Comparison of ENCODE assay signal across 16 mouse cellular contexts in the genomic region with DNA sequence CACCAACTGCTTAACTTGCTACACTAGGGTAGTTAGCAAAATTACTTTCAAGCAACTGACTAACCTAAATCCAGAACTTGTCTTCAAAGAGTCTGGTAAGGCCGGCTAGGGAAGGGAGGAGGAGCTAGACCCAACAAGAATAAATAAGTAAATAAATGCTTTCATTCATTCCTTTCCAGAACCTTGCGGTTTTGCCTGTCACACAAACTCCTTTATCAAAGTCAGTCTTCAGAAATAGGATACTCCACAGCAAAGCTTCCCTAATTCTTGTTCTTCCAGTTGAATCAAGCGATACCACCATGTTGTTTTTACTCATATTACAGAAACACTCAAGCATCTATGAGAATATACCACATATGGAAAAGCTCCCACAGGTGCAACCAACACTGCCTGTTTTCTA. TPM values are rescaled to one million over a fixed set of nuclear protein-coding genes. Genes with fewer than 3 reads are reported as not detected.
DNase-seq lines count a peak whose midpoint lies in the region; ATAC-seq and TF ChIP-seq lines count a peak whose summit lies in the region.
"Had no signal": no experiment of that assay in that cellular context is flagged by ENCODE, and none has a peak within 500 bp of the region (broad histone marks: within the 10 kb centered on the region; RNA-seq: fewer than 3 reads in every experiment).

No protein-coding gene starts in this region.

- H3K4me3 ChIP-seq in heart, embryonic 13.5 days: no peak overlapping the region
- no peak overlapping the region for H3K4me3 ChIP-seq in lung, embryonic 14.5 days (ENCODE audit: low read depth, low read length)
- no peak overlapping the region for H3K4me3 ChIP-seq in forebrain, embryonic 13.5 days
- no peak overlapping the region for H3K4me3 ChIP-seq in myocyte
- H3K4me3 ChIP-seq: liver, embryonic 15.5 days had no signal

- no peak for TF ChIP-seq CTCF in lung, embryonic 14.5 days (IDR thresholded peaks at IDR 0.05; ENCODE audit: low read depth)

- H3K4me1 ChIP-seq in heart, embryonic 13.5 days: peaks cover 46% of the 10 kb centered on the region
- peaks cover 15% of the 10 kb centered on the region; the same call in 1 of the 2 replicates for H3K4me1 ChIP-seq in lung, embryonic 14.5 days (ENCODE audit: insufficient read depth)
- H3K4me1 ChIP-seq in forebrain, embryonic 13.5 days: peaks cover 39% of the 10 kb centered on the region

- 72% methylated on average over 3 of the region's 3 CpGs for WGBS in heart, embryonic 13.5 days
- WGBS in lung, embryonic 14.5 days: 65% methylated on average over 3 of the region's 3 CpGs
- 83% methylated on average over 3 of the region's 3 CpGs for WGBS in forebrain, embryonic 13.5 days

- no peaks in the 10 kb centered on the region for H3K27me3 ChIP-seq in heart, embryonic 13.5 days (replicated peaks)
- H3K27me3 ChIP-seq in lung, embryonic 14.5 days (ENCODE audit: insufficient read depth, low read length): no peaks in the 10 kb centered on the region
- H3K27me3 ChIP-seq in forebrain, embryonic 13.5 days: peaks cover 9% of the 10 kb centered on the region
- no peaks in the 10 kb centered on the region for H3K27me3 ChIP-seq in myocyte (ENCODE audit: control insufficient read depth, insufficient read depth, insufficient read length)

- H3K9ac ChIP-seq in heart, embryonic 13.5 days: no peak overlapping the region
- H3K9ac ChIP-seq in lung, embryonic 14.5 days: no peak overlapping the region
- no peak overlapping the region for H3K9ac ChIP-seq in forebrain, embryonic 13.5 days
- H3K9ac ChIP-seq: liver, embryonic 15.5 days had no signal

- TF ChIP-seq POLR2A in myocyte (IDR thresholded peaks at IDR 0.05; ENCODE audit: insufficient read length, low read depth): no peak

- peaks cover 73% of the 10 kb centered on the region for H3K79me2 ChIP-seq in myocyte (ENCODE audit: control insufficient read depth, insufficient read depth)

- no peak for DNase-seq in heart, postnatal 10 days
- DNase-seq in lung, embryonic 14.5 days: no peak
- no peak for DNase-seq in lung, postnatal 25 days (ENCODE audit: low spot score)
- DNase-seq: cerebellum, adult 9-10 months; gastrocnemius, postnatal 25 days; kidney, adult 18-20 months; right cerebral cortex, adult 18-20 months had no signal

- H3ac ChIP-seq in myocyte (ENCODE audit: control insufficient read depth, insufficient read length): no peak overlapping the region

- no peaks in the 10 kb centered on the region for H3K9me3 ChIP-seq in heart, embryonic 13.5 days
- H3K9me3 ChIP-seq in lung, embryonic 14.5 days (ENCODE audit: low read depth, low read length): no peaks in the 10 kb centered on the region
- H3K9me3 ChIP-seq in forebrain, embryonic 13.5 days (replicated peaks): no peaks in the 10 kb centered on the region
- H3K9me3 ChIP-seq: liver, embryonic 15.5 days had no signal

- no peak overlapping the region for H3K27ac ChIP-seq in heart, embryonic 13.5 days (replicated peaks)
- H3K27ac ChIP-seq in lung, embryonic 14.5 days (ENCODE audit: low read depth): no peak overlapping the region
- no peak overlapping the region for H3K27ac ChIP-seq in forebrain, embryonic 13.5 days
- H3K27ac ChIP-seq: liver, embryonic 15.5 days had no signal

- H3K4me2 ChIP-seq in heart, embryonic 13.5 days: peak overlapping the region; percentile 92; the same call in 1 of the 2 replicates
- peak overlapping the region; percentile 89; the same call in 1 of the 2 replicates for H3K4me2 ChIP-seq in lung, embryonic 14.5 days
- peak overlapping the region; percentile 81 for H3K4me2 ChIP-seq in forebrain, embryonic 13.5 days
- H3K4me2 ChIP-seq in myocyte (ENCODE audit: low read depth): peak overlapping the region; percentile 89
- H3K4me2 ChIP-seq: liver, embryonic 15.5 days had no signal

- intact Hi-C loops in heart, postnatal 10 days (cut with DNase I): loop anchor here (5.0 kb wide), 1 partner anchor 37 kb away; no protein-coding TSS in a partner anchor

- no peaks in the 10 kb centered on the region for H3K36me3 ChIP-seq in heart, embryonic 13.5 days
- H3K36me3 ChIP-seq in lung, embryonic 14.5 days (ENCODE audit: insufficient read depth): no peaks in the 10 kb centered on the region
- no peaks in the 10 kb centered on the region for H3K36me3 ChIP-seq in forebrain, embryonic 13.5 days (ENCODE audit: poor library complexity, severe bottlenecking)
- no peaks in the 10 kb centered on the region for H3K36me3 ChIP-seq in myocyte (ENCODE audit: control insufficient read depth, insufficient read depth)
- H3K36me3 ChIP-seq: liver, embryonic 15.5 days had no signal

- ATAC-seq in heart, embryonic 13.5 days (ENCODE audit: extremely low read depth, insufficient number of reproducible peaks, low FRiP score, low TSS enrichment): no peak
- no peak for ATAC-seq in lung, embryonic 14.5 days (ENCODE audit: insufficient read depth)
- ATAC-seq in forebrain, embryonic 13.5 days: no peak
- ATAC-seq in CD4-positive, CD25-positive, alpha-beta regulatory T cell, adult 4 months: no peak
- ATAC-seq in frontal cortex, adult (ENCODE audit: low TSS enrichment): no peak

TF ChIP-seq in myocyte, 11 proteins besides CTCF, POLR2A, EP300 and RAD21:
- no peak for TF ChIP-seq POLR2AphosphoS2 (IDR thresholded peaks at IDR 0.05; ENCODE audit: insufficient read length, low read depth)
- TF ChIP-seq TCF3 (IDR thresholded peaks at IDR 0.05; ENCODE audit: insufficient read length, low read depth): no peak
- no peak for TF ChIP-seq E2F4 (IDR thresholded peaks at IDR 0.05; ENCODE audit: insufficient read depth)
- no peak for TF ChIP-seq TCF12 (IDR thresholded peaks at IDR 0.05; ENCODE audit: insufficient read depth, poor library complexity, severe bottlenecking)
- no peak for TF ChIP-seq MAX (IDR thresholded peaks at IDR 0.05; ENCODE audit: low read depth)
- no peak for TF ChIP-seq MYOG (IDR thresholded peaks at IDR 0.05; ENCODE audit: control insufficient read depth in 1 of 3, insufficient read depth in 1 of 3, insufficient read length in 2 of 3, low read depth in 2 of 3)
- TF ChIP-seq CEBPB (IDR thresholded peaks at IDR 0.05; ENCODE audit: insufficient read depth, poor library complexity, severe bottlenecking): no peak
- TF ChIP-seq MYOD1 (IDR thresholded peaks at IDR 0.05; ENCODE audit: control insufficient read depth in 1 of 3, insufficient read length in 2 of 3, low read depth in 2 of 3): no peak
- TF ChIP-seq REST (IDR thresholded peaks at IDR 0.05; ENCODE audit: insufficient read depth, insufficient read length): no peak
- no peak for TF ChIP-seq USF1 (IDR thresholded peaks at IDR 0.05; ENCODE audit: low read depth)
- TF ChIP-seq SRF (IDR thresholded peaks at IDR 0.05; ENCODE audit: control insufficient read depth, insufficient read length, low read depth): no peak

RNA-seq across cellular contexts. Expression of gene Rapgef2, which starts 2.3 kb away (rescaled TPM):
- polyA plus RNA-seq in heart, embryonic 13.5 days (2015; fragmentation: Nextera tagmentation; extraction: Ambion mirVana): 4.1 and 4.6 TPM in 2 replicates
- total RNA-seq in heart, postnatal 10 days (2021): 10 to 100 TPM; 40.2 to 51.6 TPM
- polyA plus RNA-seq in lung, embryonic 14.5 days (2014; fragmentation: Nextera tagmentation; extraction: Ambion mirVana): 8.7 and 10.1 TPM in 2 replicates
- 7.5 and 7.7 TPM in 2 replicates for polyA plus RNA-seq in forebrain, embryonic 13.5 days (2015; fragmentation: Nextera tagmentation; extraction: Ambion mirVana)
- 5.8 TPM for polyA plus RNA-seq in myocyte (2012; fragmentation: generic; extraction: Trizol)
- 1 to 10 TPM; 3.1 to 5.6 TPM for polyA plus RNA-seq in CD4-positive, CD25-positive, alpha-beta regulatory T cell, adult 4 months (2017; shearing (Covaris generic))

RNA-seq across cellular contexts. Expression of gene Gm17359, which starts 52.5 kb away (rescaled TPM):
- polyA plus RNA-seq in heart, embryonic 13.5 days (2015; fragmentation: Nextera tagmentation; extraction: Ambion mirVana): not detected in 2 replicates
- total RNA-seq in heart, postnatal 10 days (2021): not detected
- not detected in 2 replicates for polyA plus RNA-seq in lung, embryonic 14.5 days (2014; fragmentation: Nextera tagmentation; extraction: Ambion mirVana)
- polyA plus RNA-seq in forebrain, embryonic 13.5 days (2015; fragmentation: Nextera tagmentation; extraction: Ambion mirVana): not detected in 2 replicates
- not detected for polyA plus RNA-seq in myocyte (2012; fragmentation: generic; extraction: Trizol)
- polyA plus RNA-seq in CD4-positive, CD25-positive, alpha-beta regulatory T cell, adult 4 months (2017; shearing (Covaris generic)): not detected
- total RNA-seq: adrenal gland, postnatal 4 days; gastrocnemius, postnatal 25 days; left cerebral cortex, adult 8-10 months had no signal
- polyA plus RNA-seq: urinary bladder, adult 2 months had no signal
